Mouse (Mus musculus) activated CD4-positive, CD25-positive, alpha-beta regulatory T cell, adult 4 months (primary cell): ENCODE measurements around the gene Sestd1. TPM values are rescaled to one million over a fixed set of nuclear protein-coding genes. Genes with fewer than 3 reads are reported as not detected.
A peak's percentile ranks its signal among the peaks of the same experiment; 100 is the strongest.

ENCODE experiments used
- ATAC-seq: one replicate; pipeline ENCODE4 v1.8.0; 2017
- polyA plus RNA-seq, 2 experiments: library from polyadenylated mRNA; unstranded; fragments of 100-300 nt; shearing (Covaris generic); gene quantifications; one replicate each; pipeline ENCODE4 v1.2.1; 2017

Sestd1 gene
- under 1 TPM in 1 of 2 experiments, not detected in 1; 0.11 TPM for polyA plus RNA-seq

GRCm38 (mm10) chr2:77280512-77281409, at the start of gene Sestd1:
Gene Sestd1 (minus strand): TSS chr2:77280592.
- ATAC-seq = peak; percentile 49

- no peak for ATAC-seq
Observed at GRCm38 (mm10) chr2:77327246-77327645, 46.9 kb upstream of the Sestd1 start.

- ATAC-seq = no peak
Observed at GRCm38 (mm10) chr2:77323739-77324138, 43.3 kb upstream of the Sestd1 start.

GRCm38 (mm10) chr2:77323156-77323555, 42.8 kb upstream of the Sestd1 start:
- ATAC-seq = no peak

- ATAC-seq = no peak
Observed at GRCm38 (mm10) chr2:77319196-77319595, 38.8 kb upstream of the Sestd1 start.

GRCm38 (mm10) chr2:77316961-77317360, 36.6 kb upstream of the Sestd1 start:
- ATAC-seq = no peak

GRCm38 (mm10) chr2:77313846-77314245, 33.5 kb upstream of the Sestd1 start:
- no peak for ATAC-seq

GRCm38 (mm10) chr2:77312616-77313015, 32.2 kb upstream of the Sestd1 start:
- no peak for ATAC-seq

- no peak for ATAC-seq
Observed at GRCm38 (mm10) chr2:77309313-77309712, 28.9 kb upstream of the Sestd1 start.

GRCm38 (mm10) chr2:77304494-77304893, 24.1 kb upstream of the Sestd1 start:
- ATAC-seq = no peak

GRCm38 (mm10) chr2:77303716-77304115, 23.3 kb upstream of the Sestd1 start:
- no peak for ATAC-seq

GRCm38 (mm10) chr2:77302655-77303348, 22.4 kb upstream of the Sestd1 start:
- no peak for ATAC-seq

- no peak for ATAC-seq
Observed at GRCm38 (mm10) chr2:77301687-77302389, 21.4 kb upstream of the Sestd1 start.

- no peak for ATAC-seq
Observed at GRCm38 (mm10) chr2:77289701-77290100, 9.3 kb upstream of the Sestd1 start.

- ATAC-seq = no peak
Observed at GRCm38 (mm10) chr2:77286755-77287154, 6.4 kb upstream of the Sestd1 start.

GRCm38 (mm10) chr2:77284281-77284899, 4.0 kb upstream of the Sestd1 start:
- no peak for ATAC-seq

- ATAC-seq = no peak
Observed at GRCm38 (mm10) chr2:77279861-77280511, 406 bp downstream of the Sestd1 start.

GRCm38 (mm10) chr2:77277272-77277671, 3.1 kb downstream of the Sestd1 start:
- ATAC-seq = no peak

GRCm38 (mm10) chr2:77275851-77276250, 4.5 kb downstream of the Sestd1 start:
- no peak for ATAC-seq

- ATAC-seq = no peak
Observed at GRCm38 (mm10) chr2:77274976-77275641, 5.3 kb downstream of the Sestd1 start.

GRCm38 (mm10) chr2:77272953-77273352, 7.4 kb downstream of the Sestd1 start:
- no peak for ATAC-seq

- no peak for ATAC-seq
Observed at GRCm38 (mm10) chr2:77270781-77271180, 9.6 kb downstream of the Sestd1 start.
